Mouse (Mus musculus) embryonic facial prominence, embryonic 13.5 days (tissue): ENCODE measurements around the gene Gm47283. TPM values are rescaled to one million over a fixed set of nuclear protein-coding genes. Genes with fewer than 3 reads are reported as not detected.
"Not testable (repeated sequence)": the region's sequence is repeated elsewhere in the genome, so short reads cannot be mapped to it uniquely, and the experiment has no call there.

ENCODE experiments used
- ATAC-seq: fragments of 200-750 bp; cut with Nextera tagmentation; 2 replicates; pipeline ENCODE4 v1.8.0; 2017; ENCODE audit warnings: low read depth; ENCODE audit not compliant: insufficient number of reproducible peaks, insufficient read depth, low FRiP score, low TSS enrichment
- H3K27ac ChIP-seq: fragments of 300-500 bp; sonication (generic); 2 replicates; pipeline ENCODE4 v1.5.1; 2015; ENCODE audit warnings: moderate library complexity, mild to moderate bottlenecking, inconsistent platforms
- H3K27me3 ChIP-seq: fragments of 300-500 bp; sonication (generic); 2 replicates; pipeline ENCODE4 v1.6.1; 2015; ENCODE audit warnings: mild to moderate bottlenecking, inconsistent platforms
- H3K36me3 ChIP-seq: fragments of 300-500 bp; sonication (generic); 2 replicates; pipeline ENCODE4 v1.6.1; 2015; ENCODE audit warnings: mild to moderate bottlenecking, inconsistent platforms
- H3K4me1 ChIP-seq: fragments of 300-500 bp; sonication (generic); 2 replicates; pipeline ENCODE4 v1.6.1; 2015; ENCODE audit warnings: inconsistent platforms
- H3K4me2 ChIP-seq: fragments of 300-500 bp; sonication (generic); 2 replicates; pipeline ENCODE4 v1.6.1; 2015; ENCODE audit warnings: moderate library complexity, mild to moderate bottlenecking, inconsistent platforms
- H3K4me3 ChIP-seq: fragments of 300-500 bp; sonication (generic); 2 replicates; pipeline ENCODE4 v1.5.1; 2015; ENCODE audit warnings: mild to moderate bottlenecking, inconsistent platforms
- H3K9ac ChIP-seq: fragments of 300-500 bp; sonication (generic); 2 replicates; pipeline ENCODE4 v1.6.1; 2015; ENCODE audit warnings: mild to moderate bottlenecking, inconsistent platforms
- H3K9me3 ChIP-seq: fragments of 300-500 bp; sonication (generic); 2 replicates; pipeline ENCODE4 v1.6.1; 2016; ENCODE audit warnings: inconsistent platforms
- WGBS: fragments of 180-500 bp; shearing (Covaris S2); methylation state at CpG from one replicate; pipeline ENCODE4 v1.1.7; 2015; ENCODE audit warnings: mixed read lengths; 5-methylcytosine and 5-hydroxymethylcytosine counted together
- polyA plus RNA-seq: library from polyadenylated mRNA; unstranded; fragments of >200 nt; fragmentation: Nextera tagmentation; extraction: Ambion mirVana; gene quantifications from 2 replicates; pipeline ENCODE4 v1.2.1, GENCODE M21; 2015

Gene Gm47283
- polyA plus RNA-seq, 1 experiment from 2014 or later = not detected

DNA sequence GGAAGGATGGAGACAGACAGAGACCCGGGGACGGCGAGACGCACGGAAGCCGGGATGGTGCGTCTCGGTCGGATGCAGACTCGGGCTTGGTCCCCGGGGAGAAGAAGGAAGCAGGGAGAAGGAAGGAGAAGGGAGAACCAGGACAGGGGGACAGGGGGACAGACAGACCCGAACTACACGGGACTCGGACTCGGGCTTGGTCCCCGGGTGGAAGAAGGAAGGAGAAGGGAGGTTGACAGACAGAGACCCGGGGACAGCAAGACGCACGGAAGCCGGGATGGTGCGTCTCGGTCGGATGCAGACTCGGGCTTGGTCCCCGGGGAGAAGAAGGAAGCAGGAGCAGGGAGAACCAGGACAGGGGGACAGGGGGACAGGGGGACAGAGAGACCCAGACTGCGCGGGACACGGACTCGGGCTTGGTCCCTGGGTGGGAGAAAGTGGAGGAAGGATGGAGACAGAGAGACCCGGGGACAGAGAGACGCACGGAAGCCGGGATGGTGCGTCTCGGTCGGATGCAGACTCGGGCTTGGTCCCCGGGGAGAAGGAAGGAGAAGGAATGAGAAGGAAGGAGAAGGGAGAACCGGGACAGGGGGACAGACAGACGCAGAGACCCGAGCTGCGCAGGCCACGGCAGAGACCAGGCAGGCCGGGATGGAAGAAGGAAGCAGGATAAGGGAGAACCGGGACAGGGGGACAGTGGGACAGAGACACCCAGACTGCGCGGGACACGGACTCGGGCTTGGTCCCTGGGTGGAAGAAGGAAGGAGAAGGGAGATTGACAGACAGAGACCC, 42.1 kb upstream of the Gm47283 start:
- H3K9me3 ChIP-seq = peaks cover 45% of the 10 kb centered on the region
- not testable (repeated sequence) for H3K4me2 ChIP-seq, ATAC-seq, H3K9ac ChIP-seq, H3K4me1 ChIP-seq, H3K27me3 ChIP-seq, H3K4me3 ChIP-seq
- H3K27ac ChIP-seq = 0 out of 2 replicates have a peak overlapping the region, but pooled peaks have one; percentile 1
- WGBS = 87% methylated on average over 49 of the region's 49 CpGs
- peaks cover 47% of the 10 kb centered on the region for H3K36me3 ChIP-seq

DNA sequence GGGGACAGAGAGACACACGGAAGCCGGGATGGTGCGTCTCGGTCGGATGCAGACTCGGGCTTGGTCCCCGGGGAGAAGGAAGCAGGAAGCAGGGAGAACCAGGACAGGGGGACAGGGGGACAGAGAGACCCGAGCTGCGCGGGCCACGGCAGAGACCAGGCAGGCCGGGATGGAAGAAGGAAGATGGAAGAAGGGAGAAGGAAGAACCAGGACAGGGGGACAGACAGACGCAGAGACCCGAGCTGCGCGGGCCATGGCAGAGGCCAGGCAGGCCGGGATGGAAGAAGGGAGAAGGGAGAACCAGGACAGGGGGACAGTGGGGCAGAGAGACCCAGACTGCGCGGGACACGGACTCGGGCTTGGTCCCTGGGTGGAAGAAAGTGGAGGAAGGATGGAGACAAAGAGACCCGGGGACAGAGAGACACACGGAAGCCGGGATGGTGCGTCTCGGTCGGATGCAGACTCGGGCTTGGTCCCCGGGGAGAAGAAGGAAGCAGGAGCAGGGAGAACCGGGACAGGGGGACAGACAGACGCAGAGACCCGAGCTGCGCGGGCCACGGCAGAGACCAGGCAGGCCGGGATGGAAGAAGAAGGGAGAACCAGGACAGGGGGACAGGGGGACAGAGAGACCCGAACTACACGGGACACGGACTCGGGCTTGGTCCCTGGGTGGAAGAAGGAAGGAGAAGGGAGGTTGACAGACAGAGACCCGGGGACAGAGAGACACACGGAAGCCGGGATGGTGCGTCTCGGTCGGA, 41.3 kb upstream of the Gm47283 start:
- H3K27me3 ChIP-seq, H3K9ac ChIP-seq, H3K4me1 ChIP-seq, H3K4me2 ChIP-seq, H3K4me3 ChIP-seq, ATAC-seq, H3K27ac ChIP-seq: not testable (repeated sequence)
- Histone ChIP-seq H3K36me3 (peaks cover 47% of the 10 kb centered on the region), H3K9me3 (peaks cover 45% of the 10 kb centered on the region)
- 78% methylated on average over 42 of the region's 46 CpGs for WGBS

DNA sequence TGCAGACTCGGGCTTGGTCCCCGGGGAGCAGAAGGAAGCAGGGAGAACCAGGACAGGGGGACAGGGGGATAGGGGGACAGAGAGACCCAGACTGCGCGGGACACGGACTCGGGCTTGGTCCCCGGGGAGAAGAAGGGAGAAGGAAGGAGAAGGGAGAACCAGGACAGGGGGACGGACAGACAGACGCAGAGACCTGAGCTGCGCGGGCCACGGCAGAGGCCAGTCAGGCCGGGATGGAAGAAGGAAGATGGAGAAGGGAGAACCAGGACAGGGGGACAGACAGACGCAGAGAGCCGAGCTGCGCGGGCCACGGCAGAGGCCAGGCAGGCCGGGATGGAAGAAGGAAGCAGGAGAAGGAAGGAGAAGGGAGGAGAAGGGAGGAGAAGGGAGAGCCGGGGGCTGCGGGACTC, 40.7 kb upstream of the Gm47283 start:
- Histone ChIP-seq H3K36me3 (peaks cover 44% of the 10 kb centered on the region), H3K9me3 (peaks cover 44% of the 10 kb centered on the region), H3K27ac (no peak overlapping the region), H3K4me3 (no peak overlapping the region), H3K4me2 (no peak overlapping the region), H3K4me1 (no peaks in the 10 kb centered on the region), H3K9ac (no peak overlapping the region), H3K27me3 (no peaks in the 10 kb centered on the region)
- no peak for ATAC-seq
- WGBS = 100% methylated on average over 2 of the region's 21 CpGs

DNA sequence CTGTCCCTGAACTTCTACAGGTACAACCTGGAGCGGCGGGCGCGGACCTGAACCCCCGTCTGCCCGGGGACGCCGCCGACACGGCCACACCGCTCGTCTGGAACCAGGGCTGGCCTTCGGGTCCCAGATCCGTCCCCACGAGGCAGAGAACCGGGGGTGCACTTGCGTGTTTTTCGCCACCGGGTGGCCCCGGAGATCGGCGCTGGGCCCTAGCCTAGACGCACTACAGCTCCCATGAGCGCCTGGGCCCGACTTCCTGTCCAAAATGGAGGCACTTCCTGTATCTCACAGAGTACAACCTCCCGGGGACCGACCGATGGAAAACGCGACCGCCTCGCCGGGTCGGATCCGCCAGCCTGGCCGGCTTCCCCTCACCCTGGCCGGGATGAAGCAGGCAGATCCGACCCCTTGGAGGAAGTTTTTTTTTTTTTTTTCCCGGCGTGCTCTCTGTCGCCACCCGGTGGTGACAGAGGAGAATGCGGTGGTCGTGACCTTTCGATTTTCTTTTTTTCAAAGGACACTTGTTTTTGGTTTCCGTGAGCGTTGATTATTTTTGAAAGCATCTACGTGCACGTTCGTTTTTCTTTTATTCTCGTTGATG, 40.1 kb upstream of the Gm47283 start:
- Histone ChIP-seq H3K9me3 (peaks cover 38% of the 10 kb centered on the region), H3K36me3 (peaks cover 37% of the 10 kb centered on the region), H3K27ac (peak overlapping the region; percentile 35), H3K4me2 (peak overlapping the region; percentile 14; the same call in 1 of the 2 replicates), H3K4me3 (peak overlapping the region; percentile 20)
- H3K4me1 ChIP-seq, H3K9ac ChIP-seq, H3K27me3 ChIP-seq: not testable (repeated sequence)
- WGBS = 68% methylated on average over 51 of the region's 51 CpGs
- peak; percentile 87 for ATAC-seq

DNA sequence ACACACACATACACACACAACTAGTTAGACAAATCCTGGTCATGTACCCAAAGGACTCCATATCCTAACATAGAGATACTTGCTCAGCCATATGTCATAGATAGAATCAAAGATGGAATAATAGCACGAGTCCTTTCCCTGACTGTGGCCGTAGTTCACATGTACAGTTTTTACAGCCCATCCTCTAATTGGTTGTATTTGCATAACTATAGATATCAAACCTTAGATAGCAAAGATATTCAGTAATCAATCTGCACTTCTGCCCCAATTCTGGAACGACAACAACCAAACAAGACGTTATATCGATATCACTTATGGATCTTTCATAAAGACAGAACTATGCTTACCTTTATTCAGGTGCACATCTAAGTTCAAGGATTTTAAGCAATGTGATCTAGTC, 39.3 kb upstream of the Gm47283 start:
- H3K9ac ChIP-seq, H3K4me2 ChIP-seq: not testable (repeated sequence)
- H3K36me3 ChIP-seq = peaks cover 30% of the 10 kb centered on the region

DNA sequence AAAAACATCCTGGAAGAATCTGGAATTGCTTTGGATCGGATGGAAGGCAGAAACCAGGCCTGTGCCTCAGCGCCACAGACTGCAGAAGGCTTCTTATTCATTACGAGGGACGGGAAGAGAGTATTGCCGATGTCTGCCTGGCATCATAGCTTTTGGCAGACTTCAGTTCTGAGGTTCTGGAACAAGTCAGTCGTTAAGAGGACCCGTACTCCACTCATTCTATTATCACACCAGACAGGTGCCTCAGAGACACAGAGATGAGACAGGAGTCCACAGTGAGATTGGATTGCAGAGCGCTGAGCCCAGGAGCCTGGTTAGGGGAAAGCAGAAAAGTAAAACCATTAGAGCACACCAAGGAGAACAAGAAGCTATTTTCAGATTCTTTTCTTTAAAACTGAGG, 29.8 kb upstream of the Gm47283 start, which contains the start of gene Gm21860:
TSS of gene Gm21860 (minus strand) at position 101 of the 400 bp plus-strand sequence.
- no CpG with 5 or more reads among the region's 8 CpGs for WGBS
- not testable (repeated sequence) for H3K9ac ChIP-seq, H3K4me3 ChIP-seq, H3K27me3 ChIP-seq, H3K4me2 ChIP-seq, ATAC-seq, H3K9me3 ChIP-seq, H3K4me1 ChIP-seq, H3K27ac ChIP-seq, H3K36me3 ChIP-seq

More for the DNA sequence above, 39.3 kb upstream of the Gm47283 start:
- WGBS = 93% methylated on average over 5 of the region's 5 CpGs
- not testable (repeated sequence) for ATAC-seq, H3K27me3 ChIP-seq, H3K4me1 ChIP-seq, H3K4me3 ChIP-seq, H3K27ac ChIP-seq
- H3K9me3 ChIP-seq = peaks cover 30% of the 10 kb centered on the region

DNA sequence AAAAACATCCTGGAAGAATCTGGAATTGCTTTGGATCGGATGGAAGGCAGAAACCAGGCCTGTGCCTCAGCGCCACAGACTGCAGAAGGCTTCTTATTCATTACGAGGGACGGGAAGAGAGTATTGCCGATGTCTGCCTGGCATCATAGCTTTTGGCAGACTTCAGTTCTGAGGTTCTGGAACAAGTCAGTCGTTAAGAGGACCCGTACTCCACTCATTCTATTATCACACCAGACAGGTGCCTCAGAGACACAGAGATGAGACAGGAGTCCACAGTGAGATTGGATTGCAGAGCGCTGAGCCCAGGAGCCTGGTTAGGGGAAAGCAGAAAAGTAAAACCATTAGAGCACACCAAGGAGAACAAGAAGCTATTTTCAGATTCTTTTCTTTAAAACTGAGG, 54.5 kb downstream of the Gm47283 start, which contains the start of gene Gm21748:
TSS of gene Gm21748 (minus strand) at position 101 of the 400 bp plus-strand sequence.
- not testable (repeated sequence) for H3K27ac ChIP-seq, H3K27me3 ChIP-seq, ATAC-seq, H3K36me3 ChIP-seq, H3K9ac ChIP-seq, H3K4me3 ChIP-seq, H3K9me3 ChIP-seq, H3K4me2 ChIP-seq, H3K4me1 ChIP-seq
- no CpG with 5 or more reads among the region's 8 CpGs for WGBS

Other genes with a start within 250 kb of the Gm47283 start
- gene Gm21860, start 29.9 kb upstream of the Gm47283 start, polyA plus RNA-seq = not detected in 2 replicates
- not detected in 2 replicates for gene Gm21748, start 54.4 kb downstream of the Gm47283 start, polyA plus RNA-seq